Mouse (Mus musculus) embryonic fibroblast, embryonic 13.5 days (primary cell): ENCODE data around the gene Ankrd39.

Experiments used
- CTCF ChIP-seq: IDR thresholded peaks from 2 replicates; pipeline ENCODE4 v1.5.1; 2011; ENCODE audit warnings: mild to moderate bottlenecking, control low read depth, low read length, moderate library complexity, borderline replicate concordance; ENCODE audit not compliant: insufficient read depth
- POLR2A ChIP-seq: IDR thresholded peaks from 2 replicates; pipeline ENCODE4 v1.6.1; 2011; ENCODE audit warnings: low read depth, mild to moderate bottlenecking, control low read depth, low read length, moderate library complexity

- TF ChIP-seq CTCF (no peak), POLR2A (no peak)
Measured at GRCm38 (mm10) chr1:36581260-36581659, 34.0 kb upstream of the Ankrd39 start.
